Mouse (Mus musculus) C2C12 (cell line): Measurements from ENCODE around the gene Dyrk1a. TPM values are rescaled to one million over a fixed set of nuclear protein-coding genes. Genes with fewer than 3 reads are reported as not detected.

Experiments
- H3K27me3 ChIP-seq: one replicate; pipeline ENCODE4 v1.6.1; 2011; ENCODE audit not compliant: control insufficient read depth, insufficient read depth, insufficient read length
- H3K36me3 ChIP-seq: one replicate; pipeline ENCODE4 v1.6.1; 2011; ENCODE audit not compliant: control insufficient read depth, insufficient read depth
- H3K4me3 ChIP-seq: one replicate; pipeline ENCODE4 v1.5.1; 2011; ENCODE audit warnings: mild to moderate bottlenecking, control low read depth; ENCODE audit not compliant: poor library complexity, insufficient read depth, severe bottlenecking
- H3K79me2 ChIP-seq: one replicate; pipeline ENCODE4 v1.6.1; 2011; ENCODE audit not compliant: control insufficient read depth, insufficient read depth
- H3K79me3 ChIP-seq: one replicate; pipeline ENCODE4 v1.6.1; 2011; ENCODE audit warnings: low read depth, control low read depth
- H3ac ChIP-seq: one replicate; pipeline ENCODE3; 2011; ENCODE audit warnings: low read depth; ENCODE audit not compliant: control insufficient read depth, insufficient read length
- CEBPB ChIP-seq: IDR thresholded peaks from one replicate; pipeline ENCODE4 v1.6.1; 2011; ENCODE audit warnings: low read depth, mild to moderate bottlenecking, control low read depth, moderate library complexity
- CTCF ChIP-seq: IDR thresholded peaks from one replicate; pipeline ENCODE4 v1.5.1; 2011; ENCODE audit not compliant: control insufficient read depth, insufficient read depth, insufficient read length
- FOSL1 ChIP-seq: IDR thresholded peaks from one replicate; pipeline ENCODE4 v1.8.0; 2011; ENCODE audit warnings: mild to moderate bottlenecking, low read length; ENCODE audit not compliant: poor library complexity, insufficient read depth, severe bottlenecking
- MAX ChIP-seq: IDR thresholded peaks from one replicate; pipeline ENCODE4 v1.6.1; 2011; ENCODE audit warnings: mild to moderate bottlenecking, control low read depth
- MYOD1 ChIP-seq: IDR thresholded peaks from one replicate; pipeline ENCODE4 v1.6.1; 2011; ENCODE audit warnings: low read depth; ENCODE audit not compliant: control insufficient read depth, insufficient read length
- MYOG ChIP-seq: IDR thresholded peaks from one replicate; pipeline ENCODE4 v1.6.1; 2011; ENCODE audit not compliant: control insufficient read depth, insufficient read length; ENCODE audit errors: extremely low read depth
- USF1 ChIP-seq: IDR thresholded peaks from one replicate; pipeline ENCODE4 v1.6.1; 2011; ENCODE audit warnings: low read depth, mild to moderate bottlenecking, control low read depth, moderate library complexity
- polyA plus RNA-seq: library from polyadenylated mRNA; unstranded; fragments of >200 nt; fragmentation: generic; extraction: Trizol; gene quantifications from one replicate; pipeline ENCODE4 v1.2.1, GENCODE M21; 2012; ENCODE audit warnings: missing spikeins

Gene Dyrk1a
- polyA plus RNA-seq, 1 experiment = 17.3 TPM

GRCm38 (mm10) chr16:94571111-94571993, 1.5 kb downstream of the Dyrk1a start:
- Histone ChIP-seq H3K36me3 (no peaks in the 10 kb centered on the region), H3ac (peak overlapping the region; percentile 88), H3K79me3 (peaks cover 57% of the 10 kb centered on the region), H3K27me3 (no peaks in the 10 kb centered on the region), H3K4me3 (peak overlapping the region; percentile 75), H3K79me2 (peaks cover 66% of the 10 kb centered on the region)
- TF ChIP-seq USF1 (no peak), CEBPB (no peak), CTCF (no peak), FOSL1 (no peak), MAX (no peak), MYOD1 (no peak), MYOG (no peak)

DNA sequence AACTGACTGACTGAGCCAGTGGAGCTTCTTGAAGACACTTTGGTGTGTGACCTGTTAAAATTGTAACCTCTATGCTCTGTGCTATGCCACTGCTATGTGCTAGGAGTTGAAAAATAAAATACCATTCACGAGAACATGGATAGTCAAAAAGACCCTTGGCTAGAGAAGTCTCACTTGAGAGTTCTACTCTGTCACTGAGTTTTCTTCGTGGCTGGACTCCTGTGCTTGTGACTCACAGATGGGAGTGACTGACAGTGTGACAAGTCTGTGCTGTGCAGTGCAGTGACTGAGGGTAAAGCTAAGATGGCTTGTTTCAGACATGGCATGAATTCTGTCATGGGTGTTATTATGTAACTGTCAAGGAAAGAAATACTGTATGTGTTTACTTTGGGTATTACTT, 2.6 kb downstream of the Dyrk1a start:
- Histone ChIP-seq H3K27me3 (no peaks in the 10 kb centered on the region), H3K79me2 (peaks cover 77% of the 10 kb centered on the region), H3ac (no peak overlapping the region), H3K79me3 (peaks cover 68% of the 10 kb centered on the region), H3K36me3 (no peaks in the 10 kb centered on the region), H3K4me3 (no peak overlapping the region)
- TF ChIP-seq MAX (no peak), MYOD1 (no peak), CTCF (no peak), CEBPB (no peak)

DNA sequence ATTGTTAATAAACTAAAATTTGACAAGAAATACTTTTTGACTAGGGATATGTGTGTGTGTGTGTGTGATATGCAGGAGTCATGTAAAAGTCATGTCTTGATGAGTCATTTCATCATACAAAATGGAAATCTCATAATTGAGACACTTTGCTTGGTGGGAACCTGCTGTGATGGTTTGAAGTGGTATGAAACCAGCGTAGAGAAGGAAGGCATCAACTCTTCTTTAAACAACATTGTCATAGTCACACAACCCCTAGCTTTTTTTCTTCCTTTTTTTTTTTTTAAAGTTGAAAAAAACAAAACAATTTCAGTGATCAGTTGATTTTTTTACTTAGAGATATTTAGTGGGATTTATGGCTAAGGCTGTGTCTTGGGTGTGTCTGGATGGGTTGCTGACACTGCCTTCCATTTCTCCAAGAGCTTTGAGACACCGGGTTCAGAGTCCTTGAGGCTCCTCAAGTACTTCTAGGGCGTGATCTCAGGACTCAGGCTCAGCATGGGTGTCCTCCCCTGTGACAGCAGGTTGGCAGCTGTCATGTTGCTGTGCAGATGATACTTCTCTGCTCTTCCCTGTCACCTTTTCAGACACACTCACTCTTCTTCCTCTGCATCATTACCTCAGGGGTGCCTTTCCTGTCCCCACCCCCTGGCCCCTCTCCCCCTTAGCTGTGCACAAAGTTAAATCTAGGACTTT, 4.4 kb downstream of the Dyrk1a start:
- TF ChIP-seq CTCF (no peak), MAX (no peak), CEBPB (no peak), MYOG (no peak), USF1 (no peak), FOSL1 (no peak), MYOD1 (no peak)
- H3K27me3 ChIP-seq = no peaks in the 10 kb centered on the region
- H3K4me3 ChIP-seq = no peak overlapping the region
- no peaks in the 10 kb centered on the region for H3K36me3 ChIP-seq
- peaks cover 86% of the 10 kb centered on the region for H3K79me3 ChIP-seq
- no peak overlapping the region for H3ac ChIP-seq
- peaks cover 95% of the 10 kb centered on the region for H3K79me2 ChIP-seq

GRCm38 (mm10) chr16:94574718-94575094, 4.9 kb downstream of the Dyrk1a start:
- Histone ChIP-seq H3K4me3 (no peak overlapping the region), H3K36me3 (no peaks in the 10 kb centered on the region), H3K27me3 (no peaks in the 10 kb centered on the region), H3K79me3 (peaks cover 91% of the 10 kb centered on the region), H3K79me2 (peaks cover 100% of the 10 kb centered on the region), H3ac (no peak overlapping the region)
- no peak for TF ChIP-seq CTCF
- peak; percentile 84 for TF ChIP-seq USF1
- TF ChIP-seq CEBPB = no peak

DNA sequence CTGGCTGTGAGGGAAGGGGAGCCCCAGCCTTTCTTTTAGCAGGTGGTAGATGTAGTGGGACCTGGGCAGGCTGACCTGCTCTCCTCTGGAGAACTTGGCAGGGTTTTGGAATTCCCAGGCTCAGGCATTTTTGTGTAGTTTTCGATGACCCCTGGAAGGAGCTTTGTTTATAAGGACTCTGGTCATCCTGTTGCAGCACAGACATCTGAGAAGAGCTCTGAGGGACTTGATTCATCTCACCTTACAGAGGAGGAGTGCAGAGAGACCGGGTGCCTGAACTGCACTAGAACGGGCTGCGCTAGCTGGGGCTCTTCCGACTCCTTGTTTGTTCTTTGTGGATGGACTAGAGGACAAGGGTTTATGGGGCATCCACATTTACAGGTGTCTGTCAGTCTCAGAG, 5.9 kb downstream of the Dyrk1a start:
- no peak overlapping the region for H3K4me3 ChIP-seq
- peaks cover 100% of the 10 kb centered on the region for H3K79me2 ChIP-seq
- H3K79me3 ChIP-seq = peaks cover 99% of the 10 kb centered on the region
- TF ChIP-seq FOSL1 = no peak
- no peak for TF ChIP-seq CEBPB
- TF ChIP-seq MYOG = no peak
- no peak for TF ChIP-seq MYOD1
- no peak for TF ChIP-seq MAX
- no peak for TF ChIP-seq USF1
- TF ChIP-seq CTCF = no peak
- no peak overlapping the region for H3ac ChIP-seq
- H3K27me3 ChIP-seq = no peaks in the 10 kb centered on the region
- H3K36me3 ChIP-seq = no peaks in the 10 kb centered on the region

- Histone ChIP-seq H3K4me3 (no peak overlapping the region), H3ac (no peak overlapping the region), H3K36me3 (no peaks in the 10 kb centered on the region), H3K27me3 (no peaks in the 10 kb centered on the region), H3K79me2 (peaks cover 100% of the 10 kb centered on the region), H3K79me3 (peaks cover 99% of the 10 kb centered on the region)
- no peak for TF ChIP-seq USF1
- TF ChIP-seq MYOG = no peak
- no peak for TF ChIP-seq CEBPB
- no peak for TF ChIP-seq MAX
- no peak for TF ChIP-seq MYOD1
- no peak for TF ChIP-seq FOSL1
- no peak for TF ChIP-seq CTCF
Observed at GRCm38 (mm10) chr16:94579348-94579747, 9.5 kb downstream of the Dyrk1a start.
